Mouse (Mus musculus): ENCODE measurements around the gene Ahrr. TPM values are rescaled to one million over a fixed set of nuclear protein-coding genes. Genes with fewer than 3 reads are reported as not detected.

Ahrr gene
- 0.52 TPM for polyA plus RNA-seq (2017; shearing (Covaris generic))

GRCm38 (mm10) chr13:74292167-74292566, at the start of gene Ahrr:
Ahrr (minus strand) TSS chr13:74292331.

GRCm38 (mm10) chr13:74317170-74317849, 25.2 kb upstream of the Ahrr start, which contains the start of gene Pdcd6:
Pdcd6 (minus strand) TSS chr13:74317580.

GRCm38 (mm10) chr13:74208317-74208985, 83.7 kb downstream of the Ahrr start, which contains the start of gene Exoc3:
Exoc3 (minus strand) TSS chr13:74208732.

Other genes starting within 250 kb of the Ahrr start
- gene Cep72, start 230.0 kb downstream of the Ahrr start, polyA plus RNA-seq (2017; shearing (Covaris generic)), result 5.9 TPM
- gene Slc9a3, start 170.9 kb downstream of the Ahrr start, polyA plus RNA-seq (2017; shearing (Covaris generic)), result not detected
- 102 TPM for gene Exoc3, start 83.6 kb downstream of the Ahrr start, polyA plus RNA-seq (2017; shearing (Covaris generic))
- gene Pdcd6, start 25.2 kb upstream of the Ahrr start, polyA plus RNA-seq (2017; shearing (Covaris generic)), result 197 TPM
- 395 TPM for gene Sdha, start 57.9 kb upstream of the Ahrr start, polyA plus RNA-seq (2017; shearing (Covaris generic))
- gene Ccdc127, start 58.0 kb upstream of the Ahrr start, polyA plus RNA-seq (2017; shearing (Covaris generic)), result 39.3 TPM
- not detected for gene Lrrc14b, start 71.7 kb upstream of the Ahrr start, polyA plus RNA-seq (2017; shearing (Covaris generic))
- 3.5 TPM for gene Zfp72, start 98.5 kb upstream of the Ahrr start, polyA plus RNA-seq (2017; shearing (Covaris generic))
- gene Ftl1-ps1, start 107.4 kb upstream of the Ahrr start, polyA plus RNA-seq (2017; shearing (Covaris generic)), result 50.3 TPM
- gene Zfp825, start 201.7 kb upstream of the Ahrr start, polyA plus RNA-seq (2017; shearing (Covaris generic)), result 25.9 TPM

All from inflammation-experienced regulatory T-cells, adult 16 weeks (primary cell).